Mouse (Mus musculus): ENCODE results near the gene Abca16. TPM values are rescaled to one million over a fixed set of nuclear protein-coding genes. Genes with fewer than 3 reads are reported as not detected.

Gene Abca16
- polyA plus RNA-seq (2015; fragmentation: Nextera tagmentation; extraction: Ambion mirVana) = not detected in 2 replicates

GRCm38 (mm10) chr7:120409447-120409846, at the start of gene Abca16:
Gene Abca16 (plus strand): TSS chr7:120409647.
- no peaks in the 10 kb centered on the region for H3K27me3 ChIP-seq (replicated peaks; ENCODE audit: insufficient read depth, low read length)
- TF ChIP-seq EP300 (IDR thresholded peaks at IDR 0.05) (no peak), CTCF (IDR thresholded peaks at IDR 0.05) (no peak)
- 71% methylated on average over 10 of the region's 10 CpGs for WGBS
- no peaks in the 10 kb centered on the region for H3K36me3 ChIP-seq (ENCODE audit: insufficient read depth, low read length)
- H3K4me1 ChIP-seq (ENCODE audit: insufficient read depth, low read depth, low read length) = no peaks in the 10 kb centered on the region
- H3K4me3 ChIP-seq (ENCODE audit: low read depth, low read length) = no peak within 1 kb of the TSS
- H3K4me2 ChIP-seq (replicated peaks; ENCODE audit: low read depth, low read length) = no peak within 1 kb of the TSS
- no peak within 1 kb of the TSS for H3K27ac ChIP-seq (ENCODE audit: low read length)
- no peak for ATAC-seq
- DNase-seq (ENCODE audit: low spot score) = no peak
- H3K9ac ChIP-seq (replicated peaks; ENCODE audit: low read depth) = no peak within 1 kb of the TSS
- H3K9me3 ChIP-seq (ENCODE audit: low read length) = no peaks in the 10 kb centered on the region

GRCm38 (mm10) chr7:120361159-120361558, 48.3 kb upstream of the Abca16 start:
- Histone ChIP-seq H3K27me3 (replicated peaks; ENCODE audit: insufficient read depth, low read length) (no peaks in the 10 kb centered on the region), H3K27ac (ENCODE audit: low read length) (no peak overlapping the region), H3K9ac (replicated peaks; ENCODE audit: low read depth) (no peak overlapping the region), H3K4me2 (replicated peaks; ENCODE audit: low read depth, low read length) (no peak overlapping the region), H3K9me3 (ENCODE audit: low read length) (no peaks in the 10 kb centered on the region), H3K36me3 (ENCODE audit: insufficient read depth, low read length) (no peaks in the 10 kb centered on the region), H3K4me3 (ENCODE audit: low read depth, low read length) (no peak overlapping the region), H3K4me1 (ENCODE audit: insufficient read depth, low read depth, low read length) (no peaks in the 10 kb centered on the region)
- no peak for DNase-seq (ENCODE audit: low spot score)
- TF ChIP-seq CTCF (IDR thresholded peaks at IDR 0.05) = peak; percentile 10; the same call in 1 of the 2 replicates
- TF ChIP-seq EP300 (IDR thresholded peaks at IDR 0.05) = no peak
- WGBS = 39% methylated on average over 13 of the region's 13 CpGs
- no peak for ATAC-seq

- TF ChIP-seq EP300 (IDR thresholded peaks at IDR 0.05) = no peak
- no peaks in the 10 kb centered on the region for H3K9me3 ChIP-seq (ENCODE audit: low read length)
- H3K9ac ChIP-seq (replicated peaks; ENCODE audit: low read depth) = no peak overlapping the region
- H3K36me3 ChIP-seq (ENCODE audit: insufficient read depth, low read length) = no peaks in the 10 kb centered on the region
- no peak overlapping the region for H3K27ac ChIP-seq (ENCODE audit: low read length)
- no peak overlapping the region for H3K4me3 ChIP-seq (ENCODE audit: low read depth, low read length)
- H3K27me3 ChIP-seq (replicated peaks; ENCODE audit: insufficient read depth, low read length) = no peaks in the 10 kb centered on the region
- WGBS = 71% methylated on average over 1 of the region's 1 CpGs
- DNase-seq (ENCODE audit: low spot score) (no peak), ATAC-seq (no peak)
- H3K4me1 ChIP-seq (ENCODE audit: insufficient read depth, low read depth, low read length) = no peaks in the 10 kb centered on the region
- no peak overlapping the region for H3K4me2 ChIP-seq (replicated peaks; ENCODE audit: low read depth, low read length)
These were observed 2.9 kb downstream of the Abca16 start for GRCm38 (mm10) chr7:120412391-120412790.

- no peak overlapping the region for H3K4me3 ChIP-seq (ENCODE audit: low read depth, low read length)
- TF ChIP-seq CTCF (IDR thresholded peaks at IDR 0.05) (no peak), EP300 (IDR thresholded peaks at IDR 0.05) (no peak)
- no peaks in the 10 kb centered on the region for H3K9me3 ChIP-seq (ENCODE audit: low read length)
- H3K27ac ChIP-seq (ENCODE audit: low read length) = no peak overlapping the region
- H3K27me3 ChIP-seq (replicated peaks; ENCODE audit: insufficient read depth, low read length) = no peaks in the 10 kb centered on the region
- 23% methylated on average over 3 of the region's 3 CpGs for WGBS
- ATAC-seq = no peak
- H3K36me3 ChIP-seq (ENCODE audit: insufficient read depth, low read length) = no peaks in the 10 kb centered on the region
- no peak overlapping the region for H3K4me2 ChIP-seq (replicated peaks; ENCODE audit: low read depth, low read length)
- no peak overlapping the region for H3K9ac ChIP-seq (replicated peaks; ENCODE audit: low read depth)
- no peaks in the 10 kb centered on the region for H3K4me1 ChIP-seq (ENCODE audit: insufficient read depth, low read depth, low read length)
- DNase-seq (ENCODE audit: low spot score) = no peak
These were observed 17.2 kb downstream of the Abca16 start for GRCm38 (mm10) chr7:120426625-120427024.

GRCm38 (mm10) chr7:120431464-120431863, 22.0 kb downstream of the Abca16 start:
- TF ChIP-seq CTCF (IDR thresholded peaks at IDR 0.05) = no peak
- TF ChIP-seq EP300 (IDR thresholded peaks at IDR 0.05) = no peak
- no peaks in the 10 kb centered on the region for H3K9me3 ChIP-seq (ENCODE audit: low read length)
- H3K27ac ChIP-seq (ENCODE audit: low read length) = no peak overlapping the region
- DNase-seq (ENCODE audit: low spot score) (no peak), ATAC-seq (no peak)
- H3K36me3 ChIP-seq (ENCODE audit: insufficient read depth, low read length) = no peaks in the 10 kb centered on the region
- no peaks in the 10 kb centered on the region for H3K27me3 ChIP-seq (replicated peaks; ENCODE audit: insufficient read depth, low read length)
- no peak overlapping the region for H3K4me2 ChIP-seq (replicated peaks; ENCODE audit: low read depth, low read length)
- H3K4me1 ChIP-seq (ENCODE audit: insufficient read depth, low read depth, low read length) = no peaks in the 10 kb centered on the region
- no peak overlapping the region for H3K9ac ChIP-seq (replicated peaks; ENCODE audit: low read depth)
- H3K4me3 ChIP-seq (ENCODE audit: low read depth, low read length) = no peak overlapping the region

- no peaks in the 10 kb centered on the region for H3K27me3 ChIP-seq (replicated peaks; ENCODE audit: insufficient read depth, low read length)
- H3K4me1 ChIP-seq (ENCODE audit: insufficient read depth, low read depth, low read length) = no peaks in the 10 kb centered on the region
- no peak overlapping the region; the same call in 1 of the 2 replicates for H3K4me3 ChIP-seq (ENCODE audit: low read depth, low read length)
- DNase-seq (ENCODE audit: low spot score) = no peak
- no peaks in the 10 kb centered on the region for H3K36me3 ChIP-seq (ENCODE audit: insufficient read depth, low read length)
- no peak overlapping the region for H3K9ac ChIP-seq (replicated peaks; ENCODE audit: low read depth)
- 10% methylated on average over 31 of the region's 31 CpGs for WGBS
- 0 out of 2 replicates have a peak, but pooled peaks have one; percentile 17 for ATAC-seq
- peak overlapping the region; percentile 56 for H3K4me2 ChIP-seq (replicated peaks; ENCODE audit: low read depth, low read length)
- no peaks in the 10 kb centered on the region for H3K9me3 ChIP-seq (ENCODE audit: low read length)
- TF ChIP-seq CTCF (IDR thresholded peaks at IDR 0.05) = no peak
- no peak for TF ChIP-seq EP300 (IDR thresholded peaks at IDR 0.05)
- no peak overlapping the region for H3K27ac ChIP-seq (ENCODE audit: low read length)
These were observed 94.6 kb downstream of the Abca16 start for GRCm38 (mm10) chr7:120503891-120504662.
